Mouse (Mus musculus): ENCODE results near the gene Tmem184b.

GRCm38 (mm10) chr15:79418265-79418664, 14.9 kb upstream of the Tmem184b start:
- TF ChIP-seq CTCF (IDR thresholded peaks at IDR 0.05) = no peak
- TF ChIP-seq POLR2A (IDR thresholded peaks at IDR 0.05; ENCODE audit: insufficient read depth, low read depth, low read length) = no peak
- TF ChIP-seq EP300 (IDR thresholded peaks at IDR 0.05; ENCODE audit: insufficient read depth, low read depth, low read length) = no peak

Data from heart, adult 2 months (tissue).